Mouse (Mus musculus) MEL (cell line): ENCODE data around the gene Olfr1033. TPM values are rescaled to one million over a fixed set of nuclear protein-coding genes. Genes with fewer than 3 reads are reported as not detected.
"Not testable (repeated sequence)": the region's sequence is repeated elsewhere in the genome, so short reads cannot be mapped to it uniquely, and the experiment has no call there.

Experiments used
- DNase-seq: peaks from one replicate; pipeline ENCODE4 v3.0.0; 2011; ENCODE audit warnings: low read depth, low spot score
- H3K27ac ChIP-seq: 2 replicates; pipeline ENCODE4 v1.5.1; 2012; ENCODE audit warnings: low read depth, mild to moderate bottlenecking, control low read depth, low read length, moderate library complexity; ENCODE audit not compliant: control insufficient read depth
- H3K27me3 ChIP-seq, 2 experiments: fragments of 150-350 bp in 1 of 2; sonication (generic) in 1 of 2; 2 replicates each; pipeline ENCODE4 v1.6.1; 2012; ENCODE audit warnings: low read length in 2 of 2, mild to moderate bottlenecking in 2 of 2, improper control_type of control experiment in 1 of 2, moderate library complexity in 1 of 2; ENCODE audit not compliant: insufficient read depth in 2 of 2, control insufficient read depth in 1 of 2
- H3K36me3 ChIP-seq, 2 experiments: 2 replicates each; pipeline ENCODE4 v1.6.1; 2012 to 2014; ENCODE audit warnings: low read length in 2 of 2, improper control_type of control experiment in 1 of 2, inconsistent platforms in 1 of 2, mild to moderate bottlenecking in 1 of 2; ENCODE audit not compliant: insufficient read depth in 2 of 2, control insufficient read depth in 1 of 2
- H3K4me1 ChIP-seq, 2 experiments: fragments of 150-350 bp in 1 of 2; sonication (generic) in 1 of 2; 2 replicates each; pipeline ENCODE4 v1.6.1; 2012; ENCODE audit warnings: low read length in 2 of 2, improper control_type of control experiment in 1 of 2, mild to moderate bottlenecking in 1 of 2; ENCODE audit not compliant: insufficient read depth in 2 of 2, control insufficient read depth in 1 of 2
- H3K4me3 ChIP-seq, 2 experiments: fragments of 150-350 bp in 1 of 2; sonication (generic) in 1 of 2; 2 replicates each; pipeline ENCODE4 v1.5.1; 2012; ENCODE audit warnings: low read depth in 2 of 2, low read length in 2 of 2, mild to moderate bottlenecking in 2 of 2, moderate library complexity in 2 of 2, control low read depth in 1 of 2, improper control_type of control experiment in 1 of 2; ENCODE audit not compliant: control insufficient read depth in 1 of 2, insufficient read depth in 1 of 2
- H3K79me2 ChIP-seq: 2 replicates; pipeline ENCODE4 v1.6.1; 2012; ENCODE audit warnings: mild to moderate bottlenecking, low read length, moderate library complexity; ENCODE audit not compliant: control insufficient read depth, poor library complexity, insufficient read depth
- H3K9ac ChIP-seq: 2 replicates; pipeline ENCODE4 v1.6.1; 2012; ENCODE audit warnings: low read depth, mild to moderate bottlenecking, control low read depth, low read length, moderate library complexity; ENCODE audit not compliant: control insufficient read depth, poor library complexity, severe bottlenecking
- H3K9me3 ChIP-seq: fragments of 150-350 bp; sonication (generic); replicated peaks from 2 replicates; pipeline ENCODE4 v1.6.1; 2012; ENCODE audit warnings: mild to moderate bottlenecking, low read length, improper control_type of control experiment, moderate library complexity; ENCODE audit not compliant: insufficient read depth
- E2F4 ChIP-seq: IDR thresholded peaks from 2 replicates; pipeline ENCODE4 v1.6.1; 2011; ENCODE audit warnings: low read depth, low read length, improper control_type of control experiment, borderline replicate concordance
- GABPA ChIP-seq: IDR thresholded peaks from 2 replicates; pipeline ENCODE4 v1.6.1; 2012; ENCODE audit warnings: low read depth, mild to moderate bottlenecking, inconsistent platforms, low read length, improper control_type of control experiment, moderate library complexity
- GATA1 ChIP-seq: IDR thresholded peaks from 2 replicates; pipeline ENCODE4 v1.6.1; 2011; ENCODE audit warnings: low read depth, low read length, improper control_type of control experiment
- HCFC1 ChIP-seq: IDR thresholded peaks from 2 replicates; pipeline ENCODE4 v1.6.1; 2012; ENCODE audit warnings: low read depth, mild to moderate bottlenecking, inconsistent platforms, low read length, improper control_type of control experiment, moderate library complexity
- KAT2A ChIP-seq: conservative IDR thresholded peaks from 2 replicates; pipeline ENCODE4 v1.6.1; 2012; ENCODE audit warnings: low read depth, low read length, improper control_type of control experiment, inconsistent platforms
- MAZ ChIP-seq: IDR thresholded peaks from 2 replicates; pipeline ENCODE4 v1.6.1; 2012; ENCODE audit warnings: low read depth, mild to moderate bottlenecking, inconsistent platforms, low read length, improper control_type of control experiment
- MYC ChIP-seq: IDR thresholded peaks from 2 replicates; pipeline ENCODE4 v1.6.1; 2011; ENCODE audit warnings: low read depth, mild to moderate bottlenecking, low read length, improper control_type of control experiment, moderate library complexity
- NRF1 ChIP-seq: IDR thresholded peaks from 2 replicates; pipeline ENCODE4 v1.6.1; 2014; ENCODE audit warnings: low read depth, mild to moderate bottlenecking, inconsistent platforms, low read length, improper control_type of control experiment, moderate library complexity; ENCODE audit not compliant: poor library complexity, insufficient read depth, severe bottlenecking
- POLR2AphosphoS2 ChIP-seq: IDR thresholded peaks from 2 replicates; pipeline ENCODE4 v1.6.1; 2011; ENCODE audit warnings: low read length, improper control_type of control experiment
- RCOR1 ChIP-seq: IDR thresholded peaks from 2 replicates; pipeline ENCODE4 v1.6.1; 2012; ENCODE audit warnings: low read depth, mild to moderate bottlenecking, inconsistent platforms, low read length, improper control_type of control experiment
- TAL1 ChIP-seq: IDR thresholded peaks from 2 replicates; pipeline ENCODE4 v1.6.1; 2012; ENCODE audit warnings: mild to moderate bottlenecking, inconsistent platforms, low read length, moderate library complexity, mixed read lengths
- ZC3H11A ChIP-seq: IDR thresholded peaks from 2 replicates; pipeline ENCODE4 v1.6.1; 2012; ENCODE audit warnings: low read depth, mild to moderate bottlenecking, inconsistent platforms, low read length, improper control_type of control experiment
- ZKSCAN1 ChIP-seq: IDR thresholded peaks from 2 replicates; pipeline ENCODE4 v1.6.1; 2012; ENCODE audit warnings: low read depth, mild to moderate bottlenecking, inconsistent platforms, low read length, improper control_type of control experiment, moderate library complexity
- polyA plus RNA-seq, 2 experiments: library from polyadenylated mRNA; stranded (reverse) in 1 of 2; unstranded in 1 of 2; fragments of >175 nt in 1 of 2; fragments of >200 nt in 1 of 2; gene quantifications; 2 replicates each; pipeline versions ENCODE4 v1.2.1 to v1.2.4; 2012; ENCODE audit warnings: low replicate concordance in 2 of 2, low read depth in 1 of 2; ENCODE audit not compliant: insufficient read length in 2 of 2, insufficient read depth in 1 of 2, missing spikeins in 1 of 2
- total RNA-seq: library from RNA; depleted of rRNA; stranded (reverse); fragments of 300-350 nt; gene quantifications from 2 replicates; pipeline ENCODE4 v1.2.3, GENCODE M21; 2012

The Olfr1033 gene
- total and polyA plus RNA-seq, 3 experiments: not detected

GRCm38 (mm10) chr2:85990004-85990403, 30.4 kb upstream of the Olfr1033 start, which contains the start of gene Olfr1031:
TSS of gene Olfr1031 (plus strand) at chr2:85990304.
- no peak for DNase-seq
- Histone ChIP-seq H3K27ac (no peak within 1 kb of the TSS), H3K79me2 (no peaks in the 10 kb centered on the region), H3K9me3 (no peaks in the 10 kb centered on the region), H3K9ac (no peak within 1 kb of the TSS), H3K4me3 (no peak within 1 kb of the TSS), H3K4me1 (no peaks in the 10 kb centered on the region), H3K27me3 (no peaks in the 10 kb centered on the region), H3K36me3 (no peaks in the 10 kb centered on the region)
- no peak for TF ChIP-seq E2F4
- TF ChIP-seq KAT2A: no peak
- no peak for TF ChIP-seq GABPA
- no peak for TF ChIP-seq GATA1
- TF ChIP-seq RCOR1: no peak
- no peak for TF ChIP-seq POLR2AphosphoS2
- no peak for TF ChIP-seq NRF1
- no peak for TF ChIP-seq ZC3H11A
- no peak for TF ChIP-seq ZKSCAN1
- no peak for TF ChIP-seq MAZ
- no peak for TF ChIP-seq TAL1

- no peak within 1 kb of the TSS for H3K9ac ChIP-seq
- H3K9me3 ChIP-seq: no peaks in the 10 kb centered on the region
- no peaks in the 10 kb centered on the region for H3K79me2 ChIP-seq
- no peaks in the 10 kb centered on the region for H3K27me3 ChIP-seq
- no peaks in the 10 kb centered on the region for H3K4me1 ChIP-seq
- no peaks in the 10 kb centered on the region for H3K36me3 ChIP-seq
- no peak within 1 kb of the TSS for H3K27ac ChIP-seq
- DNase-seq: no peak
- H3K4me3 ChIP-seq: no peak within 1 kb of the TSS
- no peak for TF ChIP-seq HCFC1
- no peak for TF ChIP-seq MYC
Measured at GRCm38 (mm10) chr2:86005240-86005639, 15.2 kb upstream of the Olfr1033 start, which contains the start of gene Olfr1032. TSS of gene Olfr1032 (plus strand) at chr2:86005540.

GRCm38 (mm10) chr2:86021518-86021917, 1.1 kb downstream of the Olfr1033 start:
- H3K27ac ChIP-seq, H3K9me3 ChIP-seq, H3K4me3 ChIP-seq, H3K79me2 ChIP-seq, H3K27me3 ChIP-seq, DNase-seq, H3K9ac ChIP-seq, H3K4me1 ChIP-seq, H3K36me3 ChIP-seq: not testable (repeated sequence)
